Mouse (Mus musculus) forebrain, embryonic 11.5 days (tissue): ENCODE measurements at regions not wholly inside any gene's neighbourhood (a gene's known extent, or its start where the extent isn't known, plus 50 kb on each side); places are given as distances from the start of the nearest gene placed in this dataset.

Experiments used
- ATAC-seq: fragments of 200-750 bp; cut with Nextera tagmentation; replicated peaks from 2 replicates; pipeline ENCODE4 v1.8.0; 2017; ENCODE audit warnings: moderate TSS enrichment; ENCODE audit not compliant: low FRiP score
- DNase-seq: peaks from one replicate; pipeline ENCODE4 v3.0.0-alpha.2; 2017; ENCODE audit warnings: low spot score
- H3K27ac ChIP-seq: fragments of 300-500 bp; sonication (generic); 2 replicates; pipeline ENCODE4 v1.5.1; 2014; ENCODE audit warnings: low read depth, low read length
- H3K27me3 ChIP-seq: fragments of 300-500 bp; sonication (generic); 2 replicates; pipeline ENCODE4 v1.6.1; 2014; ENCODE audit warnings: mild to moderate bottlenecking, low read length, mixed read lengths; ENCODE audit not compliant: control insufficient read depth, insufficient read depth
- H3K36me3 ChIP-seq: fragments of 300-500 bp; sonication (generic); 2 replicates; pipeline ENCODE4 v1.6.1; 2014; ENCODE audit warnings: mild to moderate bottlenecking, low read length, moderate library complexity, mixed read lengths; ENCODE audit not compliant: control insufficient read depth, insufficient read depth
- H3K4me1 ChIP-seq: fragments of 300-500 bp; sonication (generic); replicated peaks from 2 replicates; pipeline ENCODE4 v1.6.1; 2014; ENCODE audit warnings: low read length, mixed read lengths; ENCODE audit not compliant: control insufficient read depth, insufficient read depth
- H3K4me2 ChIP-seq: fragments of 300-500 bp; sonication (generic); 2 replicates; pipeline ENCODE4 v1.6.1; 2014; ENCODE audit warnings: low read depth, mild to moderate bottlenecking, low read length, moderate library complexity, mixed read lengths; ENCODE audit not compliant: severe bottlenecking
- H3K4me3 ChIP-seq: fragments of 300-500 bp; sonication (generic); 2 replicates; pipeline ENCODE4 v1.5.1; 2014; ENCODE audit warnings: low read depth, low read length
- H3K9ac ChIP-seq: fragments of 300-500 bp; sonication (generic); 2 replicates; pipeline ENCODE4 v1.6.1; 2014; ENCODE audit warnings: low read length
- H3K9me3 ChIP-seq: fragments of 300-500 bp; sonication (generic); 2 replicates; pipeline ENCODE4 v1.6.1; 2016; ENCODE audit warnings: low read length, mixed read lengths; ENCODE audit not compliant: control insufficient read depth
- WGBS: fragments of 180-500 bp; shearing (Covaris S2); extraction: QIAGEN DNeasy Blood & Tissue Kit; methylation state at CpG from one replicate; pipeline ENCODE4 v1.1.7; 2014; 5-methylcytosine and 5-hydroxymethylcytosine counted together

DNA sequence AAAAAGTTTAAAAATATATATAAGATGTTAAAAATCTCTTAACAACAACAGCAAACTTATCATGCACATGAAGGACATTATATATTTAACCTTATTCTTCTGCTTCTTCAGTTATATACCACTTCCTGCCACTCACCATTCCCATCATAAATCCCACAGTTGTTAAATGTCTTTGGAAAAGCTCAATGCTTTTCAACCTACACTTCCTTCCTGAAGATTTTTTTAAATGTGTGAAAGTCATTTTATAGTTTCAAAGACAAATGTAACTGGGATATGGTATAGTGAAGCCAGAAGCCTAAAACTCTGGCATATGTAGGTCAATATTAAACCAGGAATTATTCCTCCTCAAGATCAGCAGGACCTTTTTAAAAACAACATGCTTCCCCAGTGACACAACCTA lies 1666.1 kb upstream of the B3galt2 start:
- Histone ChIP-seq H3K27me3 (no peaks in the 10 kb centered on the region), H3K9ac (no peak overlapping the region), H3K9me3 (no peaks in the 10 kb centered on the region), H3K36me3 (no peaks in the 10 kb centered on the region), H3K4me2 (no peak overlapping the region), H3K27ac (no peak overlapping the region), H3K4me1 (no peaks in the 10 kb centered on the region), H3K4me3 (no peak overlapping the region)
- ATAC-seq: no peak
- DNase-seq: no peak

GRCm38 (mm10) chr1:141999769-142000168 lies 1640.7 kb upstream of the B3galt2 start:
- H3K36me3 ChIP-seq: no peaks in the 10 kb centered on the region

GRCm38 (mm10) chr1:142000335-142000734 lies 1640.1 kb upstream of the B3galt2 start:
- ATAC-seq: no peak

More at GRCm38 (mm10) chr1:141999769-142000168, 1640.7 kb upstream of the B3galt2 start:
- no peaks in the 10 kb centered on the region for H3K9me3 ChIP-seq
- H3K27me3 ChIP-seq: no peaks in the 10 kb centered on the region
- H3K9ac ChIP-seq: no peak overlapping the region
- no peak overlapping the region for H3K4me3 ChIP-seq
- no peak for ATAC-seq
- no peak overlapping the region for H3K4me2 ChIP-seq
- H3K4me1 ChIP-seq: no peaks in the 10 kb centered on the region
- no peak overlapping the region for H3K27ac ChIP-seq
- no peak for DNase-seq

GRCm38 (mm10) chr1:142006316-142006715 lies 1634.1 kb upstream of the B3galt2 start:
- no peak overlapping the region for H3K27ac ChIP-seq
- H3K4me3 ChIP-seq: no peak overlapping the region
- no peak for ATAC-seq
- no peak overlapping the region for H3K4me2 ChIP-seq
- no peaks in the 10 kb centered on the region for H3K9me3 ChIP-seq
- H3K4me1 ChIP-seq: no peaks in the 10 kb centered on the region
- no peak for DNase-seq
- 87% methylated on average over 1 of the region's 1 CpGs for WGBS
- H3K36me3 ChIP-seq: no peaks in the 10 kb centered on the region
- H3K27me3 ChIP-seq: no peaks in the 10 kb centered on the region
- H3K9ac ChIP-seq: no peak overlapping the region

More at GRCm38 (mm10) chr1:142000335-142000734, 1640.1 kb upstream of the B3galt2 start:
- Histone ChIP-seq H3K9me3 (no peaks in the 10 kb centered on the region), H3K27me3 (no peaks in the 10 kb centered on the region), H3K27ac (no peak overlapping the region), H3K4me2 (no peak overlapping the region), H3K4me1 (no peaks in the 10 kb centered on the region), H3K36me3 (no peaks in the 10 kb centered on the region), H3K9ac (no peak overlapping the region), H3K4me3 (no peak overlapping the region)
- 92% methylated on average over 4 of the region's 4 CpGs for WGBS
- DNase-seq: no peak

- no peak for DNase-seq
- H3K9me3 ChIP-seq: no peaks in the 10 kb centered on the region
- no peaks in the 10 kb centered on the region for H3K27me3 ChIP-seq
- no peak overlapping the region for H3K27ac ChIP-seq
- no peaks in the 10 kb centered on the region for H3K36me3 ChIP-seq
- no peaks in the 10 kb centered on the region for H3K4me1 ChIP-seq
- H3K4me3 ChIP-seq: no peak overlapping the region
- WGBS: 81% methylated on average over 2 of the region's 2 CpGs
- no peak overlapping the region for H3K4me2 ChIP-seq
- no peak overlapping the region for H3K9ac ChIP-seq
- no peak for ATAC-seq
Observed at GRCm38 (mm10) chr1:142042751-142043150, 1597.7 kb upstream of the B3galt2 start.

- no peak for DNase-seq
- ATAC-seq: no peak
- Histone ChIP-seq H3K27ac (no peak overlapping the region), H3K36me3 (no peaks in the 10 kb centered on the region), H3K27me3 (no peaks in the 10 kb centered on the region), H3K4me3 (no peak overlapping the region), H3K4me1 (no peaks in the 10 kb centered on the region), H3K4me2 (no peak overlapping the region), H3K9ac (no peak overlapping the region), H3K9me3 (no peaks in the 10 kb centered on the region)
Observed at GRCm38 (mm10) chr1:142055207-142055606, 1585.3 kb upstream of the B3galt2 start.
